Mouse (Mus musculus) layer of hippocampus, adult 9-11 months (tissue): ENCODE measurements around the gene Gabrq.

ENCODE experiments used
- DNase-seq: peaks from one replicate; pipeline ENCODE4 v3.0.0; 2022

Gene Gabrq

GRCm38 (mm10) chrX:72824776-72825588, at the start of gene Gabrq:
Gene Gabrq, plus strand, starts transcription at chrX:72825178.
- DNase-seq, result no peak

DNA sequence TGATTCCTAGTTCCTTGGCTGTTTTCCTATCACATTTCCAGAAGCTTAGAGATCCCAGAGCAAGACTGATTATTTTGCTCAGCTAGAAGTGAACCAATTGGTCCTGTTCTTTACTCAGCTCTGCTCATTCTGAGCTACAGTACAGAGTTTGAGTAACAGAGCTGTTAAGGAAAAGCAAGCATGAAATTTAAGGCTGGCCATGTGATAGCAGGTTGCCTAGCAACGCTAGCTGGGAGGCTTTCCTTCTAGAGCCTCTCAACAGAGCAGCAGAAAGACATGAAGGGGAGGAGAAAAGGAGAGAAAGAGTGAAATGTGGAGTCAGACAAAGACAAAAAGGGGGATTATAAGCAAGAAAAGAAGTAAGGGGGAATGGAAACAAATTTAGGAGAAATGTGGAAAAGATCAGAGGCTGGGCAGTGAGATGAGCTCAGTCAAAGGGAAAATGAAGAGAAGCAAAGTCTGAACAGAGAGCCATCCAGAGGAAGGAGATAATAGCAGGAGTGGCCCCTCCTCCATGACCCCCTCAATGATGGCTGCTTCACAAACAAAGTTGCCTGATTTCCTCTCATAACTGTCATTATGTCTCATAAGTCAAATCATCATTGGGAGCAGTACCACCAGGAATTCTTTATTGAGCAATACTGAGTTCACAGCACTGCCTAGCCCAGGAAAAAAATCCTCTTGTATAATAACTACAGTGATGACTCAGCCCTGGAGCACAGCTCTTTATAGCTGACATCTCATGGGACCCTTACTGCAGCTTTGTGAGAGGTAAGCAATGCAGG, 36.0 kb upstream of the Gabrq start:
- peak; percentile 21 for DNase-seq

GRCm38 (mm10) chrX:72789558-72789871, 35.5 kb upstream of the Gabrq start:
- no peak for DNase-seq

GRCm38 (mm10) chrX:72819594-72819993, 5.4 kb upstream of the Gabrq start:
- peak; percentile 56 for DNase-seq

DNA sequence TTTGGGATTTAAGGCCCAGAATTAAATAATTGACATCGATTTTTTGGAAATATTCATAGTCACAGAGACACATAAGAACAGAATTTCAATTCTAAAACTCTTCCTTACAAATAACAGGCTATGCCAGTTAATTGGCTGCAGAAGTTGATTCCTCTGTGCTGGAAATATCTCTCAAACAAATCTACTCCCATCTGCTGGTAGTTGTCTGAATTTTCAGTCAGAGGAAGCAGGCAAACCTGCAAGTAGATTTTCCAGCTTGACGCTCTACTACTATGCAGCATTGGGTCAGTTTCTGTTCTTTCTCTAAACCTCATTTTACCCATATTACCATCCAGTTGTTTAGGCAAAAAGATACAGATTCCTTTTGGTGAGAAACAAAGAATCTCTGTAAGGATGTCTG, 1.7 kb upstream of the Gabrq start:
- no peak for DNase-seq

DNA sequence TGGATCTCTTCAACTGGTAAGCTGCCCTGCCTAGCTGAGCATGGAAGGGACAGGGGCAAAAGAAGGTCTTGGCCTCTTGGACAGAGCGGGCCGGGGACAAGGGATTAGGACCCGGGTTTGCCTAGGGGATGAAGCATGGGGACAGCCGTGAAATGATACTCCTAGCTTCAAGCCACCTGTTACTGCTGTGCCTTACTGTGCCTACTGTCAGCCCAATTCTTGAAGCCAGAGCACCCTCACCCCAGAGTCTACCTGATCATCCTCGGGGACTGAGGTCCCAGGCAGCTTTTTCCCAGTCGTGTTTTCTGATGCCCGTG, 569 bp downstream of the Gabrq start:
- no peak for DNase-seq
